In genomic region chr8:94179713-94180560, GRCm38 (mm10) we compare ENCODE assay signal across 8 mouse cellular contexts. TPM values are rescaled to one million over a fixed set of nuclear protein-coding genes. Genes with fewer than 3 reads are reported as not detected.
A peak's percentile ranks its signal among the peaks of the same experiment; 100 is the strongest.
DNase-seq lines count a peak whose midpoint lies in the region; ATAC-seq lines count a peak whose summit lies in the region.

No protein-coding gene starts in this region.

- ATAC-seq in hindbrain, embryonic 13.5 days (ENCODE audit: low FRiP score), result no peak
- ATAC-seq in liver, embryonic 13.5 days (ENCODE audit: low read depth), result no peak

- no peaks in the 10 kb centered on the region for H3K9me3 ChIP-seq in embryonic facial prominence, embryonic 10.5 days
- no peaks in the 10 kb centered on the region for H3K9me3 ChIP-seq in hindbrain, embryonic 13.5 days
- H3K9me3 ChIP-seq in liver, embryonic 13.5 days (replicated peaks), result no peaks in the 10 kb centered on the region

- H3K4me2 ChIP-seq in hindbrain, embryonic 13.5 days, result peak overlapping the region; percentile 86
- peak overlapping the region; percentile 90 for H3K4me2 ChIP-seq in liver, embryonic 13.5 days

- WGBS in embryonic facial prominence, embryonic 10.5 days, result 3% methylated on average over 25 of the region's 25 CpGs
- WGBS in hindbrain, embryonic 13.5 days, result 3% methylated on average over 25 of the region's 25 CpGs
- 4% methylated on average over 25 of the region's 25 CpGs for WGBS in liver, embryonic 13.5 days (ENCODE audit: insufficient replicate concordance)

- peak overlapping the region; percentile 64 for H3K4me3 ChIP-seq in embryonic facial prominence, embryonic 10.5 days
- H3K4me3 ChIP-seq in hindbrain, embryonic 13.5 days, result peak overlapping the region; percentile 45
- peak overlapping the region; percentile 80 for H3K4me3 ChIP-seq in liver, embryonic 13.5 days (replicated peaks)

- H3K4me1 ChIP-seq in embryonic facial prominence, embryonic 10.5 days, result peaks cover 43% of the 10 kb centered on the region
- peaks cover 25% of the 10 kb centered on the region for H3K4me1 ChIP-seq in hindbrain, embryonic 13.5 days (replicated peaks)
- H3K4me1 ChIP-seq in liver, embryonic 13.5 days (replicated peaks), result peaks cover 76% of the 10 kb centered on the region

- peaks cover 100% of the 10 kb centered on the region for H3K27me3 ChIP-seq in embryonic facial prominence, embryonic 10.5 days (replicated peaks; ENCODE audit: low read depth, poor library complexity, severe bottlenecking)
- H3K27me3 ChIP-seq in hindbrain, embryonic 13.5 days, result peaks cover 98% of the 10 kb centered on the region
- peaks cover 21% of the 10 kb centered on the region for H3K27me3 ChIP-seq in liver, embryonic 13.5 days
- H3K27me3 ChIP-seq in splenic B cell, adult 2 months (ENCODE audit: control insufficient read depth, insufficient read depth, low read length, poor library complexity, severe bottlenecking), result no peaks in the 10 kb centered on the region; the same call in 1 of the 2 replicates

- peak overlapping the region; percentile 26; the same call in 1 of the 2 replicates for H3K27ac ChIP-seq in embryonic facial prominence, embryonic 10.5 days (replicated peaks)
- no peak overlapping the region for H3K27ac ChIP-seq in hindbrain, embryonic 13.5 days
- H3K27ac ChIP-seq in liver, embryonic 13.5 days, result peak overlapping the region; percentile 95

- H3K36me3 ChIP-seq in embryonic facial prominence, embryonic 10.5 days (replicated peaks), result no peaks in the 10 kb centered on the region
- no peaks in the 10 kb centered on the region for H3K36me3 ChIP-seq in hindbrain, embryonic 13.5 days
- H3K36me3 ChIP-seq in liver, embryonic 13.5 days, result peaks cover 17% of the 10 kb centered on the region
- no peaks in the 10 kb centered on the region for H3K36me3 ChIP-seq in splenic B cell, adult 2 months (ENCODE audit: control insufficient read depth, insufficient read depth, low read length, poor library complexity, severe bottlenecking)

- peak; percentile 39 to 72 for DNase-seq in spleen, postnatal 4 days (ENCODE audit: low spot score in 2 of 2)
- no peak for DNase-seq in spleen, adult 18-20 months
- peak; percentile 56 for DNase-seq in embryonic facial prominence, embryonic 10.5 days (ENCODE audit: low spot score)
- DNase-seq in liver, embryonic 13.5 days, result peak; percentile 64
- DNase-seq in splenic B cell, adult 2 months (ENCODE audit: low read depth, low spot score), result peak; percentile 27
- no peak for DNase-seq in layer of hippocampus, adult 9-11 months
- no peak for DNase-seq in frontal cortex, postnatal 10 days (ENCODE audit: low spot score in 2 of 2)

- 0 out of 2 replicates have a peak overlapping the region, but pooled peaks have one; percentile 35 for H3K9ac ChIP-seq in hindbrain, embryonic 13.5 days
- H3K9ac ChIP-seq in liver, embryonic 13.5 days, result peak overlapping the region; percentile 93

RNA-seq across cellular contexts. Expression of gene Mt1, which starts 1.1 kb away (rescaled TPM):
- polyA plus RNA-seq in embryonic facial prominence, embryonic 10.5 days (2016; fragmentation: Nextera tagmentation; extraction: Ambion mirVana), result 184 and 196 TPM in 2 replicates
- polyA plus RNA-seq in hindbrain, embryonic 13.5 days (2015; fragmentation: Nextera tagmentation; extraction: Ambion mirVana), result 35.8 and 38.6 TPM in 2 replicates
- 3,562 and 4,215 TPM in 2 replicates for polyA plus RNA-seq in liver, embryonic 13.5 days (2015; fragmentation: Nextera tagmentation; extraction: Ambion mirVana)

RNA-seq across cellular contexts. Expression of gene Mt2, which starts 7.5 kb away (rescaled TPM):
- polyA plus RNA-seq in embryonic facial prominence, embryonic 10.5 days (2016; fragmentation: Nextera tagmentation; extraction: Ambion mirVana), result 55.1 and 61.0 TPM in 2 replicates
- polyA plus RNA-seq in hindbrain, embryonic 13.5 days (2015; fragmentation: Nextera tagmentation; extraction: Ambion mirVana), result 9.5 and 9.6 TPM in 2 replicates
- 1,104 and 1,162 TPM in 2 replicates for polyA plus RNA-seq in liver, embryonic 13.5 days (2015; fragmentation: Nextera tagmentation; extraction: Ambion mirVana)

RNA-seq across cellular contexts. Expression of gene Mt3, which starts 27.5 kb away (rescaled TPM):
- polyA plus RNA-seq in embryonic facial prominence, embryonic 10.5 days (2016; fragmentation: Nextera tagmentation; extraction: Ambion mirVana), result 4.9 and 10.0 TPM in 2 replicates
- 119 and 130 TPM in 2 replicates for polyA plus RNA-seq in hindbrain, embryonic 13.5 days (2015; fragmentation: Nextera tagmentation; extraction: Ambion mirVana)
- polyA plus RNA-seq in liver, embryonic 13.5 days (2015; fragmentation: Nextera tagmentation; extraction: Ambion mirVana), result 0.45 and 0.47 TPM in 2 replicates

RNA-seq across cellular contexts. Expression of gene Nup93, which starts 34.4 kb away (rescaled TPM):
- 150 and 152 TPM in 2 replicates for polyA plus RNA-seq in embryonic facial prominence, embryonic 10.5 days (2016; fragmentation: Nextera tagmentation; extraction: Ambion mirVana)
- 66.5 and 68.0 TPM in 2 replicates for polyA plus RNA-seq in hindbrain, embryonic 13.5 days (2015; fragmentation: Nextera tagmentation; extraction: Ambion mirVana)
- polyA plus RNA-seq in liver, embryonic 13.5 days (2015; fragmentation: Nextera tagmentation; extraction: Ambion mirVana), result 58.7 and 65.6 TPM in 2 replicates

RNA-seq across cellular contexts. Expression of gene Mt4, which starts 42.9 kb away (rescaled TPM):
- polyA plus RNA-seq in embryonic facial prominence, embryonic 10.5 days (2016; fragmentation: Nextera tagmentation; extraction: Ambion mirVana), result not detected in 2 replicates
- not detected in 2 replicates for polyA plus RNA-seq in hindbrain, embryonic 13.5 days (2015; fragmentation: Nextera tagmentation; extraction: Ambion mirVana)
- polyA plus RNA-seq in liver, embryonic 13.5 days (2015; fragmentation: Nextera tagmentation; extraction: Ambion mirVana), result 0.78 and 0.98 TPM in 2 replicates

Comparison
In these comparisons a context has a peak if more than half of its experiments do, and no peak if none do; other contexts are left out.
1. DNase-seq: peak in spleen, postnatal 4 days (2 of 2), embryonic facial prominence, embryonic 10.5 days (single experiment), liver, embryonic 13.5 days (single experiment) and splenic B cell, adult 2 months (single experiment); none in spleen, adult 18-20 months (0 of 2), layer of hippocampus, adult 9-11 months (single experiment) and frontal cortex, postnatal 10 days (0 of 2).
2. RNA of gene Mt1, which starts 1.1 kb away (polyA plus RNA-seq): 3,562 to 4,215 TPM in liver, embryonic 13.5 days; 184 to 196 TPM in embryonic facial prominence, embryonic 10.5 days and 35.8 to 38.6 TPM in hindbrain, embryonic 13.5 days; every median in the first group is over 10 times any median in the second.
3. RNA of gene Mt2, which starts 7.5 kb away (polyA plus RNA-seq): 1,104 to 1,162 TPM in liver, embryonic 13.5 days; 55.1 to 61.0 TPM in embryonic facial prominence, embryonic 10.5 days and 9.5 to 9.6 TPM in hindbrain, embryonic 13.5 days; every median in the first group is over 10 times any median in the second.
4. RNA of gene Mt3, which starts 27.5 kb away (polyA plus RNA-seq): 119 to 130 TPM in hindbrain, embryonic 13.5 days; 4.9 to 10.0 TPM in embryonic facial prominence, embryonic 10.5 days and 0.45 to 0.47 TPM in liver, embryonic 13.5 days; every median in the first group is over 10 times any median in the second.
5. Peak in every context shown above with its lines, with median percentiles within 50 percentile points of each other: H3K4me3 ChIP-seq.